In genomic region chr9:21842391-21842790, GRCm38 (mm10) we compare ENCODE assay signal across 10 mouse cellular contexts. TPM values are rescaled to one million over a fixed set of nuclear protein-coding genes. Genes with fewer than 3 reads are reported as not detected.
DNase-seq lines count a peak whose midpoint lies in the region; ATAC-seq and TF ChIP-seq lines count a peak whose summit lies in the region.
"Had no signal": no experiment of that assay in that cellular context is flagged by ENCODE, and none has a peak within 500 bp of the region (broad histone marks: within the 10 kb centered on the region; RNA-seq: fewer than 3 reads in every experiment).

No protein-coding gene starts in this region.

- H3K27ac ChIP-seq in spleen, adult 2 months (ENCODE audit: insufficient read depth, low read length): peak overlapping the region; percentile 10; the same call in 1 of the 2 replicates
- peak overlapping the region; percentile 83 for H3K27ac ChIP-seq in heart, postnatal 0 days (ENCODE audit: low read depth)
- H3K27ac ChIP-seq in stomach, embryonic 16.5 days (ENCODE audit: low read length): peak overlapping the region; percentile 87
- H3K27ac ChIP-seq in hindbrain, embryonic 11.5 days (ENCODE audit: low read depth, low read length): no peak overlapping the region
- H3K27ac ChIP-seq: macrophage had no signal

- TF ChIP-seq EP300 in heart, postnatal 0 days (IDR thresholded peaks at IDR 0.05; ENCODE audit: low read depth): no peak

- ATAC-seq in heart, postnatal 0 days (ENCODE audit: insufficient read depth, low read depth): peak; percentile 35
- ATAC-seq in stomach, embryonic 16.5 days (ENCODE audit: insufficient read depth, low FRiP score): peak; percentile 38; the same call in 1 of the 2 replicates
- no peak for ATAC-seq in hindbrain, embryonic 11.5 days (ENCODE audit: low FRiP score)
- ATAC-seq: hindbrain, embryonic 16.5 days had no signal

- TF ChIP-seq CTCF in spleen, adult 2 months (IDR thresholded peaks at IDR 0.05; ENCODE audit: extremely low read depth, insufficient read depth, insufficient read length, insufficient replicate concordance): no peak
- no peak for TF ChIP-seq CTCF in heart, postnatal 0 days (IDR thresholded peaks at IDR 0.05; ENCODE audit: low read depth)

- H3K4me2 ChIP-seq in heart, postnatal 0 days (ENCODE audit: low read depth, low read length): no peak overlapping the region
- no peak overlapping the region for H3K4me2 ChIP-seq in stomach, embryonic 16.5 days (ENCODE audit: low read depth, low read length)
- no peak overlapping the region for H3K4me2 ChIP-seq in hindbrain, embryonic 11.5 days (replicated peaks; ENCODE audit: low read depth, low read length)

- H3K4me1 ChIP-seq in spleen, adult 2 months (ENCODE audit: control insufficient read depth, insufficient read depth, insufficient read length): no peaks in the 10 kb centered on the region; the same call in 1 of the 2 replicates
- 0 out of 2 replicates have a peak, but pooled peaks cover 2% of the 10 kb centered on the region for H3K4me1 ChIP-seq in heart, postnatal 0 days (ENCODE audit: control insufficient read depth, insufficient read depth)
- peaks cover 31% of the 10 kb centered on the region for H3K4me1 ChIP-seq in stomach, embryonic 16.5 days (ENCODE audit: control insufficient read depth, insufficient read depth, low read length)
- 0 out of 2 replicates have a peak, but pooled peaks cover 3% of the 10 kb centered on the region for H3K4me1 ChIP-seq in hindbrain, embryonic 11.5 days (replicated peaks; ENCODE audit: control insufficient read depth, insufficient read depth, low read length)

- no peak for DNase-seq in spleen, adult 2 months (ENCODE audit: low read depth in 1 of 2, low spot score in 2 of 2)
- DNase-seq in spleen, adult 18-20 months: no peak
- DNase-seq in heart, postnatal 0 days (ENCODE audit: low spot score): peak; percentile 57
- DNase-seq in kidney, postnatal 4 days: peak; percentile 46 to 69
- DNase-seq in thymus, adult 18-20 months: no peak
- DNase-seq in hindbrain, embryonic 11.5 days (ENCODE audit: low spot score): no peak
- no peak for DNase-seq in thymus, postnatal 0 days (ENCODE audit: low spot score)

- no peaks in the 10 kb centered on the region for H3K36me3 ChIP-seq in spleen, adult 2 months (ENCODE audit: control insufficient read depth, insufficient read depth, low read length)
- H3K36me3 ChIP-seq in heart, postnatal 0 days (replicated peaks; ENCODE audit: control insufficient read depth, insufficient read depth, low read length): peaks cover 32% of the 10 kb centered on the region
- peaks cover 5% of the 10 kb centered on the region; the same call in 1 of the 2 replicates for H3K36me3 ChIP-seq in stomach, embryonic 16.5 days (ENCODE audit: control insufficient read depth, insufficient read depth, low read length)
- H3K36me3 ChIP-seq in hindbrain, embryonic 11.5 days (ENCODE audit: control insufficient read depth, insufficient read depth, low read length): no peaks in the 10 kb centered on the region

- no peak overlapping the region for H3K9ac ChIP-seq in heart, postnatal 0 days (replicated peaks; ENCODE audit: low read depth, low read length)
- H3K9ac ChIP-seq in stomach, embryonic 16.5 days (ENCODE audit: low read length): peak overlapping the region; percentile 46; the same call in 1 of the 2 replicates
- no peak overlapping the region for H3K9ac ChIP-seq in hindbrain, embryonic 11.5 days (ENCODE audit: low read depth, low read length)

- no peaks in the 10 kb centered on the region for H3K9me3 ChIP-seq in heart, postnatal 0 days (replicated peaks; ENCODE audit: control insufficient read depth, low read length)
- H3K9me3 ChIP-seq in stomach, embryonic 16.5 days (replicated peaks; ENCODE audit: control insufficient read depth, low read length): no peaks in the 10 kb centered on the region
- H3K9me3 ChIP-seq in hindbrain, embryonic 11.5 days (ENCODE audit: control insufficient read depth, low read length): no peaks in the 10 kb centered on the region

- 75% methylated on average over 5 of the region's 5 CpGs for WGBS in spleen, adult 2 months
- WGBS in heart, postnatal 0 days: 25% methylated on average over 5 of the region's 5 CpGs
- 46% methylated on average over 5 of the region's 5 CpGs for WGBS in stomach, embryonic 16.5 days
- WGBS in hindbrain, embryonic 11.5 days: 65% methylated on average over 5 of the region's 5 CpGs

- H3K27me3 ChIP-seq in spleen, adult 2 months (ENCODE audit: control insufficient read depth, insufficient read depth, low read length): no peaks in the 10 kb centered on the region
- H3K27me3 ChIP-seq in heart, postnatal 0 days (ENCODE audit: control insufficient read depth, insufficient read depth, low read length): no peaks in the 10 kb centered on the region
- no peaks in the 10 kb centered on the region for H3K27me3 ChIP-seq in stomach, embryonic 16.5 days (ENCODE audit: control insufficient read depth, insufficient read depth, low read length)
- H3K27me3 ChIP-seq in hindbrain, embryonic 11.5 days (ENCODE audit: control insufficient read depth, insufficient read depth, low read length): no peaks in the 10 kb centered on the region

- TF ChIP-seq POLR2A in spleen, adult 2 months (IDR thresholded peaks at IDR 0.05; ENCODE audit: low read depth, low read length): no peak

- H3K4me3 ChIP-seq in spleen, adult 2 months (ENCODE audit: extremely low read depth, insufficient read depth, insufficient read length): no peak overlapping the region
- H3K4me3 ChIP-seq in heart, postnatal 0 days (ENCODE audit: low read depth, low read length): no peak overlapping the region
- H3K4me3 ChIP-seq in stomach, embryonic 16.5 days (replicated peaks; ENCODE audit: low read length): no peak overlapping the region
- no peak overlapping the region for H3K4me3 ChIP-seq in hindbrain, embryonic 11.5 days (ENCODE audit: low read depth, low read length)

RNA-seq across cellular contexts. Expression of gene Angptl8, which starts 7.1 kb away (rescaled TPM):
- 0.60 and 1.3 TPM in 2 replicates for polyA plus RNA-seq in spleen, adult 2 months (2012; rRNA removed)
- total RNA-seq in heart, postnatal 0 days (2014; rRNA removed; ENCODE audit: low replicate concordance): not detected in 2 replicates
- polyA plus RNA-seq in heart, postnatal 0 days (2015; fragmentation: Nextera tagmentation; extraction: Ambion mirVana): 0.55 and 0.69 TPM in 2 replicates
- polyA plus RNA-seq in stomach, embryonic 16.5 days (2015; fragmentation: Nextera tagmentation; extraction: Ambion mirVana): 6.4 TPM in 2 replicates
- polyA plus RNA-seq in hindbrain, embryonic 11.5 days (2014; fragmentation: Nextera tagmentation; extraction: Ambion mirVana): 0.74 TPM in 1 of 2 replicates, not detected in the other
- polyA plus RNA-seq in thymus, postnatal 0 days (2015; fragmentation: Nextera tagmentation; extraction: Ambion mirVana): 0.16 TPM in 1 of 2 replicates, not detected in the other
- polyA plus RNA-seq: macrophage had no signal

RNA-seq across cellular contexts. Expression of gene Dock6, which starts 10.0 kb away (rescaled TPM):
- 43.3 and 47.6 TPM in 2 replicates for polyA plus RNA-seq in spleen, adult 2 months (2012; rRNA removed)
- total RNA-seq in heart, postnatal 0 days (2014; rRNA removed; ENCODE audit: low replicate concordance): 38.5 and 65.3 TPM in 2 replicates
- 19.1 and 22.7 TPM in 2 replicates for polyA plus RNA-seq in heart, postnatal 0 days (2015; fragmentation: Nextera tagmentation; extraction: Ambion mirVana)
- 39.4 and 41.6 TPM in 2 replicates for polyA plus RNA-seq in stomach, embryonic 16.5 days (2015; fragmentation: Nextera tagmentation; extraction: Ambion mirVana)
- 16.3 and 21.4 TPM in 2 replicates for polyA plus RNA-seq in hindbrain, embryonic 11.5 days (2014; fragmentation: Nextera tagmentation; extraction: Ambion mirVana)
- polyA plus RNA-seq in thymus, postnatal 0 days (2015; fragmentation: Nextera tagmentation; extraction: Ambion mirVana): 5.3 and 5.9 TPM in 2 replicates

RNA-seq across cellular contexts. Expression of gene Kank2, which starts 43.8 kb away (rescaled TPM):
- 15.4 and 19.8 TPM in 2 replicates for polyA plus RNA-seq in spleen, adult 2 months (2012; rRNA removed)
- total RNA-seq in heart, postnatal 0 days (2014; rRNA removed; ENCODE audit: low replicate concordance): 78.5 and 92.4 TPM in 2 replicates
- 10.3 and 10.9 TPM in 2 replicates for polyA plus RNA-seq in heart, postnatal 0 days (2015; fragmentation: Nextera tagmentation; extraction: Ambion mirVana)
- 11.2 and 11.6 TPM in 2 replicates for polyA plus RNA-seq in stomach, embryonic 16.5 days (2015; fragmentation: Nextera tagmentation; extraction: Ambion mirVana)
- polyA plus RNA-seq in hindbrain, embryonic 11.5 days (2014; fragmentation: Nextera tagmentation; extraction: Ambion mirVana): 4.1 and 4.7 TPM in 2 replicates
- polyA plus RNA-seq in thymus, postnatal 0 days (2015; fragmentation: Nextera tagmentation; extraction: Ambion mirVana): 1.8 and 2.0 TPM in 2 replicates

Comparison
In these comparisons a context has a peak if more than half of its experiments do, and no peak if none do; other contexts are left out.
1. DNase-seq: peak in heart, postnatal 0 days (single experiment) and kidney, postnatal 4 days (2 of 2); none in spleen, adult 2 months (0 of 2), spleen, adult 18-20 months (0 of 2), thymus, adult 18-20 months (0 of 2), hindbrain, embryonic 11.5 days (single experiment) and thymus, postnatal 0 days (single experiment).